Mouse (Mus musculus) small intestine, adult 2 months (tissue): ENCODE measurements around the gene Mybl2.

Source experiments
- CTCF ChIP-seq: fragments of 200-500 bp; IDR thresholded peaks from 2 replicates; pipeline ENCODE4 v1.5.1; 2012; ENCODE audit warnings: low read depth, mild to moderate bottlenecking, control low read depth, inconsistent platforms, low read length, moderate library complexity, mixed read lengths; ENCODE audit not compliant: insufficient replicate concordance, insufficient read length; ENCODE audit errors: extremely low read depth
- POLR2A ChIP-seq: fragments of 200-500 bp; IDR thresholded peaks from 2 replicates; pipeline ENCODE4 v1.6.1; 2012; ENCODE audit warnings: low read depth, mild to moderate bottlenecking, control low read depth, inconsistent platforms, low read length, moderate library complexity

- TF ChIP-seq POLR2A (no peak), CTCF (no peak)
These were observed 33.2 kb downstream of the Mybl2 start, which contains the start of gene Gtsf1l for GRCm38 (mm10) chr2:163087728-163088127.
